Mouse (Mus musculus) testis, postnatal 10 days (tissue): ENCODE results near the gene Gzma.

Experiments
- DNase-seq: peaks from one replicate; pipeline ENCODE4 v3.0.0; 2021; ENCODE audit warnings: low spot score

The Gzma gene

DNA sequence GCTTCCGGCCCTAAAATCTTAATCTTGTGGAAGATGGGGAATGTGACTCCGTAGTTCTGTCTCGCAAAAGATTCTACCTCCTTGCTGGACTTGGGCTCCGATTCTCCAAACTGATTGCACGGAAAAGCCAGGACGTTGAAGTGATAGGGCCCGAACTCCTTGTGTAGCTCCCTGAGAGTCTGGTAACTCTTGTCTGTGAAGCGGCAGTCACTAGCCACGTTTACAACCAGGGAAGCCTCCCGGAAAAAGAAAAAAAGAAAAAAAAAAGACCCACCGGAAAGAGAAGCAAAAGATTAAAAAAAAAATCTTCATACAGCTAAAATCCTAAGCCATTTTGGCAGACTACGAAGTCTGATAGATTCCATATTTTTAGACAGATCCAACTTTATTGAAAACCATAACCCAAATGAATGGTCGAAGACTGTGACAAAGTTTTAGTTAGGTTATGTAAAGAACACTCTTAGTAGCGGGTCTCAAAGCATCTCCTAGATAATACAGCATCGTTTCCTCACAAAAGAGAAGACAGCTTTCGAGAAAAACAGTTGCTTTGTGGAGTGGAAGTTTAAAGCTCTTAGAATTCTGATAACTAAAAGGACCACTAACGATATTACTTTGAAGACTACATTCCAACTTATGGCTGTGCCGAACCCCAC, 55.2 kb downstream of the Gzma start:
- DNase-seq = no peak

DNA sequence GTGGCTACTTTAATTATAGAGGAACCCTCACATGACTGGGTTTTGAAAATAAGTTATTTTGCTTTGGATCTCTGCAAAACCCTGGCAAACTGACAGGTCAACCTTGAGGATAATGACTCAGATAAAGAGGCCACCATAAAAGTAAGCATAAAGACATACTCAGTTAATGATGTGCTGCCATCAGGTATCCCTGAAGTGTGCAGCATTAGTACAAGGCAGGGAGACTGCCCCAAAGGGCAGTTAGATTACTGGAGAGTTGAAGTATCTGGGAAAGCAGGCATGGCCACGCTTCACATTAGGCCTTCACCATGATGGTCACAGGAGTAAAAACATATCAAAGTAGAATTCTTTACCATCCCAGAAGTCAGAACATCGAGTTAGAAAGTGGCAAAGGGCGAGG, 55.9 kb downstream of the Gzma start:
- no peak for DNase-seq
